Mouse (Mus musculus) kidney, postnatal 0 days (tissue): ENCODE measurements around the gene Ube2e2. TPM values are rescaled to one million over a fixed set of nuclear protein-coding genes. Genes with fewer than 3 reads are reported as not detected.

ENCODE experiments used
- ATAC-seq: fragments of 200-750 bp; cut with Nextera tagmentation; replicated peaks from 2 replicates; pipeline ENCODE4 v1.8.0; 2017; ENCODE audit warnings: low read depth, moderate number of reproducible peaks, moderate TSS enrichment, moderate library complexity; ENCODE audit not compliant: low FRiP score
- DNase-seq: peaks from one replicate; pipeline ENCODE4 v3.0.0-alpha.2; 2016; ENCODE audit warnings: low spot score
- H3K27ac ChIP-seq: fragments of 300-500 bp; sonication (generic); 2 replicates; pipeline ENCODE4 v1.5.1; 2014; ENCODE audit warnings: mild to moderate bottlenecking
- H3K27me3 ChIP-seq: fragments of 300-500 bp; sonication (generic); 2 replicates; pipeline ENCODE4 v1.6.1; 2014; ENCODE audit warnings: low read length, mixed read lengths; ENCODE audit not compliant: insufficient read depth
- H3K36me3 ChIP-seq: fragments of 300-500 bp; sonication (generic); 2 replicates; pipeline ENCODE4 v1.6.1; 2014; ENCODE audit warnings: low read length, mixed read lengths; ENCODE audit not compliant: insufficient read depth
- H3K4me1 ChIP-seq: fragments of 300-500 bp; sonication (generic); replicated peaks from 2 replicates; pipeline ENCODE4 v1.6.1; 2014; ENCODE audit warnings: antibody characterized with exemption, low read length, mixed read lengths; ENCODE audit not compliant: insufficient read depth
- H3K4me2 ChIP-seq: fragments of 300-500 bp; sonication (generic); 2 replicates; pipeline ENCODE4 v1.6.1; 2014; ENCODE audit warnings: mild to moderate bottlenecking, low read length, moderate library complexity, mixed read lengths
- H3K4me3 ChIP-seq: fragments of 300-500 bp; sonication (generic); replicated peaks from 2 replicates; pipeline ENCODE4 v1.5.1; 2014; ENCODE audit warnings: low read depth, low read length
- H3K9ac ChIP-seq: fragments of 300-500 bp; sonication (generic); 2 replicates; pipeline ENCODE4 v1.6.1; 2014; ENCODE audit warnings: low read depth, low read length
- H3K9me3 ChIP-seq: fragments of 300-500 bp; sonication (generic); replicated peaks from 2 replicates; pipeline ENCODE4 v1.6.1; 2016; ENCODE audit warnings: low read length, inconsistent platforms, mixed read lengths
- CTCF ChIP-seq: IDR thresholded peaks from 2 replicates; pipeline ENCODE4 v1.5.1; 2016; ENCODE audit warnings: antibody characterized with exemption, low read depth, mild to moderate bottlenecking, moderate library complexity
- WGBS: fragments of 180-500 bp; shearing (Covaris S2); extraction: QIAGEN DNeasy Blood & Tissue Kit; methylation state at CpG from one replicate; pipeline ENCODE4 v1.1.7; 2014; 5-methylcytosine and 5-hydroxymethylcytosine counted together
- polyA plus RNA-seq: library from polyadenylated mRNA; unstranded; fragments of >200 nt; fragmentation: Nextera tagmentation; extraction: Ambion mirVana; gene quantifications from 2 replicates; pipeline ENCODE4 v1.2.1, GENCODE M21; 2015

Ube2e2 gene
- polyA plus RNA-seq, 1 experiment from 2014 or later = 53.8 TPM

GRCm38 (mm10) chr14:18667755-18668154, 226.3 kb downstream of the Ube2e2 start:
- H3K9ac ChIP-seq = no peak overlapping the region
- H3K4me3 ChIP-seq = no peak overlapping the region
- ATAC-seq (no peak), DNase-seq (no peak)
- H3K4me1 ChIP-seq = no peaks in the 10 kb centered on the region
- H3K27me3 ChIP-seq = no peaks in the 10 kb centered on the region
- no peaks in the 10 kb centered on the region for H3K36me3 ChIP-seq
- H3K4me2 ChIP-seq = no peak overlapping the region
- no peak for TF ChIP-seq CTCF
- 95% methylated on average over 2 of the region's 2 CpGs for WGBS
- no peak overlapping the region for H3K27ac ChIP-seq
- no peaks in the 10 kb centered on the region for H3K9me3 ChIP-seq

DNA sequence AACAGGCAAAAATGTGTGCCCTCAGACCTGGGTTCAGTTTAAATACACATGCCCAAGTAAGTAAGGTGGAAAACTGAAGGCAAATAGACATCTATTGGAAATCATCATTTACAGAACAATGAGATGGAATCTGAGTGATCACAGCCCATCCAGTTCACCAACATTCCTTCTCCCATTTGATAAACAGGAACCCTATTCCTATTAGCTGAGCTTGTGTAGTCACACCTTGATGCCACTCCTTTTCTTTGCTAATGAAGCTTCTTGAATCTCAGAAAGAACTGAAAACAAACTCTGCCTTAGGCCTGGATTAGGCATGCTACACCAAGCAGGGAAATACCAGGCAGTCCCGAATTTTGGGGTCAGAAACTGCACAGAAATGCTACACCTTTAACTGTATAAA, 227.8 kb downstream of the Ube2e2 start:
- Histone ChIP-seq H3K27ac (no peak overlapping the region), H3K36me3 (no peaks in the 10 kb centered on the region), H3K4me3 (no peak overlapping the region), H3K9ac (no peak overlapping the region), H3K27me3 (no peaks in the 10 kb centered on the region), H3K4me1 (no peaks in the 10 kb centered on the region), H3K9me3 (no peaks in the 10 kb centered on the region; the same call in 1 of the 2 replicates), H3K4me2 (no peak overlapping the region)
- DNase-seq (no peak), ATAC-seq (no peak)
- 42% methylated on average over 1 of the region's 1 CpGs for WGBS
- no peak for TF ChIP-seq CTCF

GRCm38 (mm10) chr14:18665267-18666024, 228.6 kb downstream of the Ube2e2 start:
- Histone ChIP-seq H3K36me3 (no peaks in the 10 kb centered on the region), H3K27me3 (no peaks in the 10 kb centered on the region), H3K9ac (no peak overlapping the region), H3K9me3 (no peaks in the 10 kb centered on the region; the same call in 1 of the 2 replicates), H3K4me3 (no peak overlapping the region), H3K4me1 (no peaks in the 10 kb centered on the region), H3K4me2 (no peak overlapping the region), H3K27ac (no peak overlapping the region)
- ATAC-seq (no peak), DNase-seq (no peak)
- no peak for TF ChIP-seq CTCF
- 64% methylated on average over 1 of the region's 1 CpGs for WGBS

DNA sequence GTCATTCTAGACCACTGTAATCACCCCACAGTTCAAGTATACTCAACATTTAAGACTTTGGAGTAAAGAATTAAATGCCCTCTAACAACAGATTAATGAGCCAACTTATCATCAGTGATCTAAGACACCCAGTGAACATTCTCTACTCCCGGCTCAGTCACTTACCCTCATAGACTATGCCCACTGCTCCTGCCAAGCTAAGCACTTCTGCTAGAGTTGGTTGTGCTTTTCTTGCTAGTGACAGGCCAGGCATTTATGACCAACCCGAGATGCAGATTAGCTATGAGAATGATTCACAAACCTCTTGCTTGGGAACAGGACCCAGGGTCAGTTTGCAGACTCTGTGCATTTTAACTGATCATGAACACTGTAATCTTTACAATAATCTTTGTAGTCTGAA, 230.4 kb downstream of the Ube2e2 start:
- no peak overlapping the region for H3K4me2 ChIP-seq
- peak; percentile 65 for ATAC-seq
- 59% methylated on average over 2 of the region's 2 CpGs for WGBS

DNA sequence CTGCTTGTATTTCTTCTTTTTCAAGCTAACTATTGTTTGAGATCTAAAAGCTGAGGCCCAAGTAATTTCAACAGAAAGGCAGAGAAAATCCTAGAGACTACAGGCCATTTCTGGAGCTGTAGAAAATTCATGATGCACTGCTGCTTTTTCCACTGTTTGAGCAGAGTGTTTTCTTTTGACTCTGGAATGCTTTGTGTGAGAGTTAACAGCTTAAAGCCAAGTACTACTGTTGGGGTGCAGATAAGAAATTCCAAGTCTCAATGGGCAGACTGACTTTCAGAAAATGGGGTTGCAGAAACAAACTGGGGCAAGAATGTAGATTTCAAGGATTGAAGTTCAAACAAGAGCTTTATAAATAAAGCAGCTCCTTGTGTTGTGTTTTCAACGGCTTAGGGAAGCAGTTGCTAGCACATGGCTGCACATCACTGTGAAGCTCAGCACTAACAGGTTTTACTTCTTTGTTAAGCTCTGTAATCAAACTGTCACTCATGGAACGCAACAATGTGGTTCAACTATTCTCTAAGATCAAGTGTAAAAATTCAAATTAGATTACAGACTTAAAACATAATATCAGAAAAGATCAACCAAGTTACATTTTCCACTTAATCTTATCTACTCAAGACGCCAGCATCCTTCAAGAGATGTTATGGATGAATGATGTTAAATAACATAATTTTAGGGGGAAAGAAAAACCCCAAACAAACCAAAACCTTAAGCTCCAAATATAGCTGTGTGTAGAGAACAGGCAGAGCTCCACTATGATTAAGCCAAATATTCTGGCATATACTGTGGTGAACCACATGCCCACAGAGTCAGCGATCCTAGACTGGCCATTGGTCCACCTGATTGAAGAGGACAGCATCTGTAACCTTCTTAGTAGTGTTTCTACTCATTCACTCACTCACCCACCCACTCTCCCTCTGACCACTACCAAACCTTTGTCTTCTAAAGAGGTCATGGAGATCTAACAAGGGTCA, 236.0 kb downstream of the Ube2e2 start:
- H3K27me3 ChIP-seq = no peaks in the 10 kb centered on the region
- no peak for ATAC-seq

More for the DNA sequence above, 230.4 kb downstream of the Ube2e2 start:
- no peaks in the 10 kb centered on the region; the same call in 1 of the 2 replicates for H3K9me3 ChIP-seq
- no peak for TF ChIP-seq CTCF
- no peak for DNase-seq
- no peak overlapping the region for H3K27ac ChIP-seq
- no peaks in the 10 kb centered on the region for H3K4me1 ChIP-seq
- H3K9ac ChIP-seq = no peak overlapping the region
- no peaks in the 10 kb centered on the region for H3K27me3 ChIP-seq
- no peak overlapping the region for H3K4me3 ChIP-seq
- H3K36me3 ChIP-seq = no peaks in the 10 kb centered on the region

GRCm38 (mm10) chr14:18649123-18649675, 244.9 kb downstream of the Ube2e2 start:
- Histone ChIP-seq H3K4me3 (no peak overlapping the region), H3K27ac (no peak overlapping the region), H3K9ac (no peak overlapping the region), H3K4me1 (no peaks in the 10 kb centered on the region), H3K9me3 (no peaks in the 10 kb centered on the region), H3K4me2 (no peak overlapping the region), H3K27me3 (no peaks in the 10 kb centered on the region), H3K36me3 (no peaks in the 10 kb centered on the region)
- 79% methylated on average over 2 of the region's 2 CpGs for WGBS
- TF ChIP-seq CTCF = no peak
- ATAC-seq (no peak), DNase-seq (no peak)

More for the DNA sequence above, 236.0 kb downstream of the Ube2e2 start:
- Histone ChIP-seq H3K4me3 (no peak overlapping the region), H3K4me2 (no peak overlapping the region), H3K9ac (no peak overlapping the region), H3K4me1 (no peaks in the 10 kb centered on the region), H3K36me3 (no peaks in the 10 kb centered on the region), H3K27ac (no peak overlapping the region), H3K9me3 (no peaks in the 10 kb centered on the region; the same call in 1 of the 2 replicates)
- no peak for TF ChIP-seq CTCF
- DNase-seq = no peak
- 69% methylated on average over 4 of the region's 4 CpGs for WGBS
